Mouse (Mus musculus): Measurements from ENCODE around the gene Atxn7l3.
"Not testable (repeated sequence)": the region's sequence is repeated elsewhere in the genome, so short reads cannot be mapped to it uniquely, and the experiment has no call there.

Gene Atxn7l3

GRCm38 (mm10) chr11:102294887-102295597, 1.4 kb downstream of the Atxn7l3 start:
- no peak for DNase-seq (ENCODE audit: low spot score)

DNA sequence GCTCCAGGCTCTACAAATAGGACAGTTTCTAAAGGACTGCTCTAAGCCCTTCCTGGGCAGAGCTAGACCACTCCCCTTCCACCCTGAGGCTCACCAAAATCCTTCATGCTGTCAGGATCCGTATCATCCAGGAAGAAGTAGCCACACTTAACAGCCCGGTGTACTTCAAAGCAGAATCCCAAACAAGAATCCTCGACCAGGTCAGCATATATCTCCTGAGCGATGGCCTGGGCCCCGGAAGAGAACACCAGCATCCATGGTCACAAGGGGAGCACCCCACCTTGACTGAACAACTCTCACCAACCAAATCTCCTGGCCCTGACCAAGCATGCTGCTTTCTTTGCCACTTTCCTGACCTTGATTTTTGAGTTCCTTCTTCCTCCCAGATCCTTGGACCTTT, 2.0 kb downstream of the Atxn7l3 start:
- DNase-seq (ENCODE audit: low spot score), result no peak

GRCm38 (mm10) chr11:102293971-102294370, 2.5 kb downstream of the Atxn7l3 start:
- no peak for DNase-seq (ENCODE audit: low spot score)

DNA sequence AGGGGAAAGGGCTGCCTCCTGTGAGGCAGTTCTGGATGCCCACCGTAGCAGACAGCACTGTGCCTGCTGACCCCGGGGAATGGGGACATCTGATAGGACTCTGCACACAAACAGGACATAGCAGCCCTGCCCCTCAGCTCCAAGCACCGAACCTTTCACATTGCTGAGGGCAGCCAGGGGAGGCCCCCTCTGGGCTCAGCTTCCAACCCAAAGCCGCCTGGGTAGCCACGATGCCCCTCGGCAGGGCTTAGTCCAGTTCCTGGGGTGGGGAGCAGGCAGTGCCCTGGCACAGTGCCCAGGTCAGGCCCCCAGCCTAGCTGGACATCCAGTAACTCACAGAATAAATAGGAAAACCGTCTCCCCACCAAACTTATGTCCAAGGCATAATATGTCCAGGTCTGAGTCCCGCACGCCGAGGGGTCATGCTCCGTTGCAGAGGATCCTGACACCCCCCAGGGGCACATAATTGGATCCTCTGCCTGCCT, 5.3 kb downstream of the Atxn7l3 start:
- DNase-seq (ENCODE audit: low spot score), result no peak

DNA sequence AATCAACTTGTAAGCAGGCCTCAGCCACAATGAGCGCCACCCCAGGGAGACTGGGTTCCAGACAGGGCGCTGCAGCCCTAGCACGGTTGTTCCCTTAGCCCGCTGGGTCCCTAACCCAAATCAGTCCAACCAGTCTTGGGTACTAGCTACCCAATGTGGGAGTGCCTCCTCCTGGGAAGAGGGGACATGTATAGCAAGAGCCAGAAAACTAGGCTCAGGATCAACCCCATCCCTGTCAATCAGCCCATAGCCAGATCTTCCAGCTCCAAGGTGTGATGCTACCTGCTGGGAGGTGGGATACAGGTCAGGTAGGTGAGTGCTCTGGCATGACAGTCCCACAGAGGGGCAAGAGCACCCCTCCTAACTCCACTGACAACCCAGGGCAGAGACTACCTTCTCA, 6.3 kb downstream of the Atxn7l3 start:
- DNase-seq (ENCODE audit: low spot score), result no peak

GRCm38 (mm10) chr11:102289511-102290100, 6.8 kb downstream of the Atxn7l3 start:
- DNase-seq (ENCODE audit: low spot score), result no peak

- no peak for DNase-seq (ENCODE audit: low spot score)
Measured at GRCm38 (mm10) chr11:102288913-102289312, 7.5 kb downstream of the Atxn7l3 start.

DNA sequence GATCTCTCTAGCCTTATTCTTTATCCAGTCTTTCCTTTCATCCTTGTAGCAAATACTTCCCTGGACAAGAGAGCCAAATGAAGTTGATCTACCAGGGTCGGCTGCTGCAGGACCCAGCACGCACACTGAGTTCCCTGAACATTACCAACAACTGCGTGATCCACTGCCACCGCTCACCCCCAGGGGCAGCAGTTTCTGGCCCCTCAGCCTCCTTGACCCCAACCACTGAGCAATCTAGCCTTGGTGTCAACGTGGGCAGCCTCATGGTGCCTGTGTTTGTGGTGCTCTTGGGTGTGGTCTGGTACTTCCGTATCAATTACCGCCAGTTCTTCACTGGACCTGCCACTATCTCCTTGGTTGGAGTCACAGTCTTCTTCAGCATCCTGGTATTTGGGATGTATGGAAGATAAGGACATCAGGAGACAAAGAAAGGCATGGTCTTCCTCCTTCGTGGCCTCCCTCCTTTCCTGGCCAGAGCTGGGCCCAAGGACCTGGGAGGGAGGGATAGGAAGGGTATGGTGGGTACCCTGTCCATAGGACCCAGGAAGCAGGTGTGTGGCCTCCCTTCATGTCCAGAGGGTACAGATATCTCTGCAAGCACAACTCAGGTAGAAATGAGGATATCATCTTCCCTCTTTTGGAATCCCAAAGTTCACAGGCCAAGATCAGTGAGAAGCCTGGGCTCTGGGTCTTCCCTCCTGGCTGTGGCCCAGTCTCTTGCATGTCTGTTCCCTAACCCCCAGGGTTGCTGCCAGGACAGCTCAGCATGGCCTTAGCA, 8.2 kb downstream of the Atxn7l3 start:
- no peak for DNase-seq (ENCODE audit: low spot score)

DNA sequence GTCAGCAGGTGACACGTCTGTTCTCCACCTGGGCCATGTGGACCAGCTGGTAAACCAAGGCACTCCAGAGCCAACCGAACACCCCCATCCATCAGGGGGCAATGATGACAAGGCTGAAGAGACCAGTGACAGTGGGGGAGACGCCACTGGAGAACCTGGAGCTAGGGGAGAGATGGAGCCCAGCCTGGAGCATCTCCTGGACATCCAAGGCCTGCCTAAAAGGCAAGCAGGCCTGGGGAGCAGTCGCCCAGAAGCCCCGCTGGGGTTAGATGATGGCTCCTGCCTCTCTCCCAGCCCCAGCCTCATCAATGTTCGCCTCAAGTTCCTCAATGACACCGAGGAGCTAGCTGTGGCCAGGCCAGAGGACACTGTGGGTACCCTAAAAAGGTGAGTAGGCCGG, 8.9 kb downstream of the Atxn7l3 start:
- no peak for DNase-seq (ENCODE audit: low spot score)

GRCm38 (mm10) chr11:102285095-102285834, 11.2 kb downstream of the Atxn7l3 start:
- DNase-seq (ENCODE audit: low spot score), result no peak

DNA sequence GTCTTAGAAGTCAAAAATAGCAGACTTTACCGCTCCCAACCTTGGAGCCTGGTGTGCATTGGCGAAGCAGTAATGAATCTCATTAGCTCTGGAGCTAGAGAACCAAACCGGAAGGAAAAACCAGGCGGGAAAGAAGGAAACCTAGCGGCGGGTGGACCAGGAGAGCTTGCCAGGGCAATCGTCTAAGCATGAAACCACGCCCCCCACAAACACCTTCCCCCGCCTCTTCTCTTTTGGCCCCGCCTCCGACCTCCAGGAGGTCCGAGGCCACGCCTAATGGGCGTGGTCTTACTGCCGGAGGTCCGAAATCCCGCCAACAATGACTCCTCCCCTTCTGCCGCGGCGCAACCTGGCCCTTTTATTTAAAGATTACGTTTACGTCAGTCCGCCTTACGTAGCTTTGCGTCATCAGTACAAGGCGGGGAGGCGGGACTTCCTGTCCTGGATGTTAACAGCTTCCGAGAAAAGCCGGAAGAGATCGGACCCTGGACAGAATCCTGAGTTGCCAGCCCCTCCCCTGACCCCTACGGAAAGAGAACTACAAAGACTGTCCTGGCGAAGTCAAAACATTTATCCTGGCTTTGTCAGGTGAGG, 11.8 kb downstream of the Atxn7l3 start, which contains the start of gene Tmub2:
Gene Tmub2, plus strand, starts transcription at position 431 of the 594 bp plus-strand sequence.
- DNase-seq (ENCODE audit: low spot score), result peak; percentile 98

- DNase-seq (ENCODE audit: low spot score), result no peak
Measured at GRCm38 (mm10) chr11:102283922-102284321, 12.5 kb downstream of the Atxn7l3 start.

DNA sequence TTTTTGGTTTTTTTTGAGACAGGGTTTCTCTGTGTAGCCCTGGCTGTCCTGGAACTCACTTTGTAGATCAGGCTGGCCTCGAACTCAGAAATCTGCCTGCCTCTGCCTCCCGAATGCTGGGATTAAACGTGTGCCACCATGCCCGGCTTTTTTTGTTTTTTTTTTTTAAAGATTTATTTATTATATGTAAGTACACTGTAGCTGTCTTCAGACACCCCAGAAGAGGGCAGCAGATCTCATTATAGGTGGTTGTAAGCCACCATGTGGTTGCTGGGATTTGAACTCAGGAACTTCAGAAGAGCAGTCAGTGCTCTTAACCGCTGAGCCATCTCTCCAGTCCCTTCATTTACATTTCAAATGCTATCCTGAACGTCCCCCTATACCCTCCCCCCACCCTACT, 16.2 kb downstream of the Atxn7l3 start:
- not testable (repeated sequence) for DNase-seq (ENCODE audit: low spot score)

DNA sequence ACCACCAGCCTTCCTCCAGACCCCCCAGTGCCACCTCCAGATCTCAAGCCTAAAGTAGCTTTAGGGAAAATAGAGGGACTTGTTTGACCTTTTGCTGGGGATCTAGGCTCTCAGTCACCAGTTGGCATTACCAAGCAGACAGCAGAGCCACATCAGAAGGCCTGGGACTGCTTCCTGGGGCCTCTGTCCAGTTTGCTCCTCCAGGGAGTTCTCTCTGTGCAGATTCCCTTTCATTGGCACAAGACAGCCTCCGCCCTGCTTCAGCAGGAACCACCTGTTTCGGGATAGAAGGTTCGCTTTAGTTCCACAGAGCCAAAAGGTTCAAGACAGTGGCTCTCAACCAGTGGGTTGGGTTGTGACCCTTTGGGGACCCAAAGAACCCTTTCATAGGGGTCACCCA, 16.8 kb downstream of the Atxn7l3 start:
- no peak for DNase-seq (ENCODE audit: low spot score)

DNA sequence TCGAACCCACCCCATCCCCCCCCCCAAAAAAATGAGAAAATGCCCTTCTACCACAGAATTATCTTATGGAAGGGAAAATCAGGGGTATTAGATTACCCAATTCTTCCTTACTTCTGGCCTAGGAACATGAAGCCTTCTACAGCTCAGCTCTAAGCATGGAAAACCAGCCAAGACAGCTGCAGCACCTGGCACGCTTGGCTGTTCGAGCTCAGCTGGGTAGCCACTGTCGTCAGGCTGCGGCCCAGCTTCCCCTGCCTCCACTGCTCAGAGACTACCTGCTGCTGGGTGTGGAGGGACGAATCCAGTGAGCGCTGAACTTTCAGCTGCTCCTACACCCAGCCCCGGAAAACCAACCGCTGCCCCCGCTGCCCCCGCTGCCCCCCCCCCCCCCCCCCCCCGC, 18.7 kb downstream of the Atxn7l3 start:
- no peak for DNase-seq (ENCODE audit: low spot score)

- DNase-seq (ENCODE audit: low spot score), result peak; percentile 37
Measured at GRCm38 (mm10) chr11:102276411-102276915, 20.0 kb downstream of the Atxn7l3 start.

GRCm38 (mm10) chr11:102268520-102269244, 27.7 kb downstream of the Atxn7l3 start, which contains the start of gene Asb16:
Gene Asb16, plus strand, starts transcription at chr11:102268743.
- no peak for DNase-seq (ENCODE audit: low spot score)

DNA sequence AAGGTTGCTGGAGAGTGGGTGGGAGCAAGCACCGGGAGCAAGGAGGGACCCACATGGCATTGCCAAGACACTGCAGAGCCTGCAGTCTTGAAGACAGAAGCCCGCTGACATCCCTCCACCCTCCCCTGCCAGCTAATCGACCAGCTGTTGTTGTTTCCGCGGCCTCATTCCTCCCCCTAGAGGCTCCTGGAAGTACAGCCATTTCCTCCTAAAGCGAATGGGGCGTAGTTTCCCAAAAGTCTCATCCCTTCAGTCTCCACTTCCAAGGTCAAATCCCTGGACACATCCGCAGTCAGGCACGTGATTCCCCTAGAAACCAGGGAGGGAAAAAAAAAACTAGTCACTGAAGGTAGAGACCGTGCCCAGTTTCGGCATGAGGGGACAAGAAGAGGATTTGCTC, 29.0 kb downstream of the Atxn7l3 start:
- peak; percentile 74 for DNase-seq (ENCODE audit: low spot score)

DNA sequence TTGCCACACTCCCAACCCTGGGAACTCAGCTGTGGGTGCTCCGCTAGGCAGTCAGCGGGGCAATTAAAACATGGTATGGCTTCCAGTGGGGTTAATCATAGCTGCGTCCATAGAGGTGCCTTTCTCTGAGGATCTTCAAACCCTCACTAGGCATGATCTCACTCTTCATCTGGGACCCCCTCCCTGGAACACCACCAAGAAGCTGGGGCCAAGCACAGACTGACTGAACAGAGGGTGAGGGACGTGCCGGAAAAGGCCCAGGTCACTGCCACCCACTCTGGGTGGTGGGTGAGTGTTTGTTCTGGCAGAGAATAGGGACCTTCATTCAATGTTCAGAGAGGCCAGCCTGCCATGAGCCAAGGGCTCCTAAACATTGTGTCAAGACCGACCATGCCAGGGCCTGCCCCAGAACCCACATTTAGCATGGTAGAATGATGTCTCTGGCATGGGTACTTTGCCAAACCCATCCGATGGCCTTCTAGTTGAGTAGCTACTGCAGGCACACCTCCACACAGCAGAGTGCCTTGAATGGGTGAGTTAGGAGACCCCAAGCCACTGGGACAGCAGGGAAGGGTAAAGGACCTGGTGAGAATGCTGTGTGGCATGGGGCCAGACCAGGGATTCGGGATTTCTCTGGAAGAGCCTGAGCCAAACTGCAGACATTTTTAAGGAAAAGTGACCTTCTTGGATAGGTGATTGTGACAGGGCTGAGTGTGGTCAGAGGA, 29.6 kb downstream of the Atxn7l3 start:
- DNase-seq (ENCODE audit: low spot score), result no peak

DNA sequence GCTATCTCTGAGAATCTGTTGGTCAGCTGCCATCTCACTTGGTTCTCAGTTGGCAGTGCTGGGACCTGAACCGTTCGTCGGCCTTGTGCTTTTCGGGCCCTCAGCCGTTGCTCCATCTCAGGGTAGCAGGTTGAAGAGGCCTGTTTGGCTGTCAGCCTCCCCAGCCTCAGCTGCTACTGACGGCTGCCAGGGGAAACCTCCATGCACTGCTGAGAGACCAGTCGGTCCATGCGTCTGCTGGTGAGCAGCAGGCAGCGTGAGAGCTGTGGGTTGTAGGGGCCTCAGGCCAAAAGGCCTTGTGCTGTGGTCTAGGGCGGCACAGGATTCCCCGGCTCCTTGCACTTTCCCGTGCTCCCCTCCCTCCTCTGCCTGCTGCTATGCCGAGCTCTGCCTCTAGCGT, 30.6 kb downstream of the Atxn7l3 start:
- no peak for DNase-seq (ENCODE audit: low spot score)

All from urinary bladder, postnatal 14 days (tissue).